Mouse (Mus musculus) myocyte (in vitro differentiated cells): Measurements from ENCODE around the gene C2cd2l. TPM values are rescaled to one million over a fixed set of nuclear protein-coding genes. Genes with fewer than 3 reads are reported as not detected.
"Not testable (repeated sequence)": the region's sequence is repeated elsewhere in the genome, so short reads cannot be mapped to it uniquely, and the experiment has no call there.

ENCODE experiments used
- H3K27me3 ChIP-seq: one replicate; pipeline ENCODE4 v1.6.1; 2011; ENCODE audit not compliant: control insufficient read depth, insufficient read depth, insufficient read length
- H3K36me3 ChIP-seq: one replicate; pipeline ENCODE4 v1.6.1; 2011; ENCODE audit not compliant: control insufficient read depth, insufficient read depth
- H3K4me2 ChIP-seq: one replicate; pipeline ENCODE4 v1.6.1; 2011; ENCODE audit warnings: low read depth, control low read depth
- H3K4me3 ChIP-seq: one replicate; pipeline ENCODE4 v1.5.1; 2011; ENCODE audit warnings: mild to moderate bottlenecking, control low read depth, moderate library complexity
- H3K79me2 ChIP-seq: one replicate; pipeline ENCODE4 v1.6.1; 2011; ENCODE audit not compliant: control insufficient read depth, insufficient read depth
- H3ac ChIP-seq: one replicate; pipeline ENCODE4 v1.6.1; 2011; ENCODE audit not compliant: control insufficient read depth, insufficient read length
- CEBPB ChIP-seq: IDR thresholded peaks from 2 replicates; pipeline ENCODE4 v1.6.1; 2011; ENCODE audit warnings: mild to moderate bottlenecking, moderate library complexity; ENCODE audit not compliant: poor library complexity, insufficient read depth, severe bottlenecking
- E2F4 ChIP-seq: IDR thresholded peaks from one replicate; pipeline ENCODE4 v1.6.1; 2011; ENCODE audit warnings: mild to moderate bottlenecking, control low read depth, moderate library complexity; ENCODE audit not compliant: insufficient read depth
- MAX ChIP-seq: IDR thresholded peaks from one replicate; pipeline ENCODE4 v1.6.1; 2011; ENCODE audit warnings: low read depth, mild to moderate bottlenecking, control low read depth
- MYOD1 ChIP-seq, 3 experiments: IDR thresholded peaks; one replicate each; pipeline ENCODE4 v1.6.1; 2011; ENCODE audit warnings: control low read depth in 2 of 3, low read depth in 2 of 3, mild to moderate bottlenecking in 2 of 3, moderate library complexity in 1 of 3; ENCODE audit not compliant: insufficient read length in 2 of 3, control insufficient read depth in 1 of 3
- MYOG ChIP-seq, 3 experiments: IDR thresholded peaks; one replicate each; pipeline ENCODE4 v1.6.1; 2011; ENCODE audit warnings: control low read depth in 2 of 3, low read depth in 2 of 3, mild to moderate bottlenecking in 2 of 3; ENCODE audit not compliant: insufficient read length in 2 of 3, control insufficient read depth in 1 of 3, insufficient read depth in 1 of 3
- POLR2A ChIP-seq: IDR thresholded peaks from one replicate; pipeline ENCODE4 v1.6.1; 2011; ENCODE audit warnings: low read depth, mild to moderate bottlenecking, control low read depth, moderate library complexity; ENCODE audit not compliant: insufficient read length
- POLR2AphosphoS2 ChIP-seq: IDR thresholded peaks from one replicate; pipeline ENCODE4 v1.6.1; 2011; ENCODE audit warnings: low read depth, control low read depth; ENCODE audit not compliant: insufficient read length
- REST ChIP-seq: IDR thresholded peaks from one replicate; pipeline ENCODE4 v1.6.1; 2011; ENCODE audit warnings: mild to moderate bottlenecking, control low read depth, moderate library complexity; ENCODE audit not compliant: insufficient read depth, insufficient read length
- SRF ChIP-seq: IDR thresholded peaks from one replicate; pipeline ENCODE4 v1.6.1; 2011; ENCODE audit warnings: low read depth; ENCODE audit not compliant: control insufficient read depth, insufficient read length
- TCF12 ChIP-seq: IDR thresholded peaks from one replicate; pipeline ENCODE4 v1.6.1; 2011; ENCODE audit warnings: mild to moderate bottlenecking, control low read depth; ENCODE audit not compliant: poor library complexity, insufficient read depth, severe bottlenecking
- TCF3 ChIP-seq: IDR thresholded peaks from one replicate; pipeline ENCODE4 v1.6.1; 2011; ENCODE audit warnings: low read depth, control low read depth; ENCODE audit not compliant: insufficient read length
- USF1 ChIP-seq: IDR thresholded peaks from one replicate; pipeline ENCODE4 v1.6.1; 2011; ENCODE audit warnings: low read depth, mild to moderate bottlenecking, control low read depth, moderate library complexity
- polyA plus RNA-seq: library from polyadenylated mRNA; unstranded; fragments of >200 nt; fragmentation: generic; extraction: Trizol; gene quantifications from one replicate; pipeline ENCODE4 v1.2.1, GENCODE M21; 2012; ENCODE audit warnings: missing spikeins

C2cd2l gene
- polyA plus RNA-seq: 18.1 TPM

GRCm38 (mm10) chr9:44319887-44320798 lies at the start of gene C2cd2l:
Gene C2cd2l, minus strand, starts transcription at chr9:44320285.
- TF ChIP-seq TCF3: no peak
- peak; percentile 80 for TF ChIP-seq POLR2A
- no peak for TF ChIP-seq E2F4
- TF ChIP-seq MAX: no peak
- TF ChIP-seq MYOD1 (IDR thresholded peaks at IDR 0.05; ENCODE audit: control insufficient read depth in 1 of 3, insufficient read length in 2 of 3, low read depth in 2 of 3): no peak
- peak; percentile 9 for TF ChIP-seq POLR2AphosphoS2
- no peak for TF ChIP-seq REST
- TF ChIP-seq MYOG (IDR thresholded peaks at IDR 0.05; ENCODE audit: control insufficient read depth in 1 of 3, insufficient read depth in 1 of 3, insufficient read length in 2 of 3, low read depth in 2 of 3): no peak

GRCm38 (mm10) chr9:44364480-44364879 lies 44.4 kb upstream of the C2cd2l start:
- Histone ChIP-seq H3K79me2 (peaks cover 11% of the 10 kb centered on the region), H3K4me3 (no peak overlapping the region), H3ac (no peak overlapping the region), H3K27me3 (no peaks in the 10 kb centered on the region), H3K4me2 (no peak overlapping the region), H3K36me3 (no peaks in the 10 kb centered on the region)
- no peak for TF ChIP-seq SRF
- TF ChIP-seq E2F4: no peak
- TF ChIP-seq TCF12: no peak
- TF ChIP-seq USF1: no peak
- TF ChIP-seq POLR2A: no peak
- no peak for TF ChIP-seq MYOG (IDR thresholded peaks at IDR 0.05; ENCODE audit: control insufficient read depth in 1 of 3, insufficient read depth in 1 of 3, insufficient read length in 2 of 3, low read depth in 2 of 3)
- no peak for TF ChIP-seq POLR2AphosphoS2
- no peak for TF ChIP-seq MYOD1 (IDR thresholded peaks at IDR 0.05; ENCODE audit: control insufficient read depth in 1 of 3, insufficient read length in 2 of 3, low read depth in 2 of 3)
- no peak for TF ChIP-seq REST
- no peak for TF ChIP-seq TCF3
- no peak for TF ChIP-seq MAX
- no peak for TF ChIP-seq CEBPB

More at GRCm38 (mm10) chr9:44319887-44320798, at the start of gene C2cd2l:
- H3K4me2 ChIP-seq: peak within 1 kb of the TSS; percentile 92
- H3K36me3 ChIP-seq: no peaks in the 10 kb centered on the region
- H3ac ChIP-seq: peak within 1 kb of the TSS; percentile 75
- H3K4me3 ChIP-seq: peak within 1 kb of the TSS; percentile 43
- H3K27me3 ChIP-seq: no peaks in the 10 kb centered on the region
- no peaks in the 10 kb centered on the region for H3K79me2 ChIP-seq

GRCm38 (mm10) chr9:44361931-44362330 lies 41.8 kb upstream of the C2cd2l start:
- Histone ChIP-seq H3K4me2 (peak overlapping the region; percentile 91), H3K4me3 (peak overlapping the region; percentile 73), H3K79me2 (peaks cover 11% of the 10 kb centered on the region), H3ac (peak overlapping the region; percentile 24)
- not testable (repeated sequence) for H3K27me3 ChIP-seq, H3K36me3 ChIP-seq

- Histone ChIP-seq H3K4me2 (peak within 1 kb of the TSS; percentile 91), H3ac (peak within 1 kb of the TSS; percentile 24), H3K36me3 (peaks cover 7% of the 10 kb centered on the region), H3K79me2 (peaks cover 11% of the 10 kb centered on the region), H3K27me3 (no peaks in the 10 kb centered on the region), H3K4me3 (peak within 1 kb of the TSS; percentile 73)
- TF ChIP-seq TCF3: no peak
- TF ChIP-seq POLR2A: peak; percentile 75
- peak; percentile 90 for TF ChIP-seq POLR2AphosphoS2
- TF ChIP-seq USF1: peak; percentile 100
- TF ChIP-seq MYOD1 (IDR thresholded peaks at IDR 0.05; ENCODE audit: control insufficient read depth in 1 of 3, insufficient read length in 2 of 3, low read depth in 2 of 3): no peak
- no peak for TF ChIP-seq MYOG (IDR thresholded peaks at IDR 0.05; ENCODE audit: control insufficient read depth in 1 of 3, insufficient read depth in 1 of 3, insufficient read length in 2 of 3, low read depth in 2 of 3)
- TF ChIP-seq CEBPB: no peak
- TF ChIP-seq MAX: peak; percentile 43
- no peak for TF ChIP-seq REST
- TF ChIP-seq E2F4: no peak
- no peak for TF ChIP-seq TCF12
- peak; percentile 22 for TF ChIP-seq SRF
Observed at GRCm38 (mm10) chr9:44361190-44361917, 41.3 kb upstream of the C2cd2l start, which contains the start of gene Vps11. Gene Vps11, minus strand, starts transcription at chr9:44361670.
